Comparison of ENCODE assay signal across 8 mouse cellular contexts in the genomic region with DNA sequence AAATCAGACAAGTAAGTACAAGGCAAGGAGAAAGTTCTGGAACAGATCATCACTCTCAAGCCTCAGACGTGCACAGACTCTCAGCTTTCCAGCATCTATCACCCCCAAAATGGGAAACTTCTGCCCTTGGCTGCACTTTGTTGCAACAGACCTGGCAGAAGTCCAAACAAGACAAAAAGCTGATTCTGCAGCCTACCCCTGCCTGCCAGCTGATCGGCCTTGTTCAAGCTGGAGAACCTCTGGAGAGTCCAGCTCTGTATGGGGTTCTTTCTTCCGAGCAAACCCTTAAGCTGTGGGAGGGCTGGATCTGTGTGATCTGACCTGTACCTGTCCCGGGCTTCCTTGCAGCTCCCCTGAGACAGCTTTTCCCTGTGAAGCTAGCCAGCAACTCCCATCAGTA.
DNase-seq lines count a peak whose midpoint lies in the region; ATAC-seq and TF ChIP-seq lines count a peak whose summit lies in the region.

No protein-coding gene starts in this region.

- TF ChIP-seq POLR2A in ES-Bruce4 (IDR thresholded peaks at IDR 0.05; ENCODE audit: insufficient read depth, low read length): no peak

- H3K4me2 ChIP-seq in heart, embryonic 11.5 days: no peak overlapping the region
- H3K4me2 ChIP-seq in stomach, embryonic 14.5 days (replicated peaks; ENCODE audit: low read depth, low read length): no peak overlapping the region

- peak overlapping the region; percentile 46; the same call in 1 of the 2 replicates for H3K27ac ChIP-seq in layer of hippocampus, adult 2 months
- peak overlapping the region; percentile 70 for H3K27ac ChIP-seq in ES-Bruce4 (ENCODE audit: insufficient read depth, low read length)
- H3K27ac ChIP-seq in heart, embryonic 11.5 days (ENCODE audit: low read depth, low read length): peak overlapping the region; percentile 4; the same call in 1 of the 2 replicates
- H3K27ac ChIP-seq in limb, embryonic 10.5 days: peak overlapping the region; percentile 53; the same call in 1 of the 2 replicates
- H3K27ac ChIP-seq in stomach, embryonic 14.5 days (ENCODE audit: low read length): peak overlapping the region; percentile 75

- no peak for TF ChIP-seq EP300 in ES-Bruce4 (IDR thresholded peaks at IDR 0.05; ENCODE audit: insufficient read depth, low read depth, low read length)

- peak overlapping the region; percentile 20 for H3K9ac ChIP-seq in ES-Bruce4 (ENCODE audit: low read depth, poor library complexity, severe bottlenecking)
- 0 out of 2 replicates have a peak overlapping the region, but pooled peaks have one; percentile 39 for H3K9ac ChIP-seq in heart, embryonic 11.5 days (ENCODE audit: low read depth, low read length)
- no peak overlapping the region for H3K9ac ChIP-seq in stomach, embryonic 14.5 days (replicated peaks; ENCODE audit: low read depth, low read length)

- H3K36me3 ChIP-seq in ES-Bruce4 (ENCODE audit: control insufficient read depth, insufficient read depth, low read length, poor library complexity, severe bottlenecking): no peaks in the 10 kb centered on the region
- H3K36me3 ChIP-seq in heart, embryonic 11.5 days (ENCODE audit: control insufficient read depth, insufficient read depth, low read length): no peaks in the 10 kb centered on the region
- no peaks in the 10 kb centered on the region for H3K36me3 ChIP-seq in limb, embryonic 10.5 days
- H3K36me3 ChIP-seq in stomach, embryonic 14.5 days (ENCODE audit: control insufficient read depth, insufficient read depth, low read length): no peaks in the 10 kb centered on the region

- peaks cover 14% of the 10 kb centered on the region for H3K4me1 ChIP-seq in ES-Bruce4 (ENCODE audit: control insufficient read depth, insufficient read depth, low read length)
- H3K4me1 ChIP-seq in heart, embryonic 11.5 days (ENCODE audit: control insufficient read depth, insufficient read depth, low read length): peaks cover 16% of the 10 kb centered on the region
- peaks cover 33% of the 10 kb centered on the region for H3K4me1 ChIP-seq in limb, embryonic 10.5 days
- peaks cover 22% of the 10 kb centered on the region; the same call in 1 of the 2 replicates for H3K4me1 ChIP-seq in stomach, embryonic 14.5 days (ENCODE audit: control insufficient read depth, insufficient read depth, low read length)

- no peak overlapping the region for H3K4me3 ChIP-seq in layer of hippocampus, adult 2 months
- H3K4me3 ChIP-seq in ES-Bruce4 (ENCODE audit: low read depth, low read length): no peak overlapping the region
- no peak overlapping the region for H3K4me3 ChIP-seq in heart, embryonic 11.5 days (ENCODE audit: low read depth, low read length)
- no peak overlapping the region for H3K4me3 ChIP-seq in limb, embryonic 10.5 days
- no peak overlapping the region for H3K4me3 ChIP-seq in stomach, embryonic 14.5 days (ENCODE audit: low read depth, low read length)

- H3K27me3 ChIP-seq in ES-Bruce4 (ENCODE audit: control insufficient read depth, insufficient read depth, low read length, poor library complexity, severe bottlenecking): no peaks in the 10 kb centered on the region
- H3K27me3 ChIP-seq in heart, embryonic 11.5 days (ENCODE audit: control insufficient read depth, insufficient read depth, low read length): no peaks in the 10 kb centered on the region
- H3K27me3 ChIP-seq in limb, embryonic 10.5 days (ENCODE audit: low read depth, poor library complexity, severe bottlenecking): no peaks in the 10 kb centered on the region
- H3K27me3 ChIP-seq in stomach, embryonic 14.5 days (ENCODE audit: control insufficient read depth, insufficient read depth, low read length): no peaks in the 10 kb centered on the region

- no peak for TF ChIP-seq CTCF in layer of hippocampus, adult 2 months (conservative IDR thresholded peaks at IDR 0.05)
- TF ChIP-seq CTCF in ES-Bruce4 (IDR thresholded peaks at IDR 0.05; ENCODE audit: low read depth, low read length): no peak

- DNase-seq in layer of hippocampus, adult 2 months (ENCODE audit: low spot score in 2 of 2): peak in 1 of 2 experiments; percentile 24
- no peak for DNase-seq in layer of hippocampus, adult 9-10 months (ENCODE audit: low spot score)
- peak; percentile 57 for DNase-seq in adrenal gland, postnatal 25 days
- DNase-seq in limb, embryonic 10.5 days (ENCODE audit: low spot score): no peak
- DNase-seq in thymus, postnatal 0 days (ENCODE audit: low spot score): no peak

- H3K9me3 ChIP-seq in ES-Bruce4 (replicated peaks; ENCODE audit: control insufficient read depth, insufficient read depth, low read length, poor library complexity, severe bottlenecking): no peaks in the 10 kb centered on the region
- no peaks in the 10 kb centered on the region for H3K9me3 ChIP-seq in heart, embryonic 11.5 days (replicated peaks; ENCODE audit: control insufficient read depth, low read length)
- no peaks in the 10 kb centered on the region for H3K9me3 ChIP-seq in limb, embryonic 10.5 days (replicated peaks)
- no peaks in the 10 kb centered on the region for H3K9me3 ChIP-seq in stomach, embryonic 14.5 days (ENCODE audit: control insufficient read depth, low read depth, low read length)

- 35% methylated on average over 4 of the region's 4 CpGs for whole genome bisulfite sequencing in heart, embryonic 11.5 days (ENCODE audit: insufficient replicate concordance)
- WGBS in limb, embryonic 10.5 days: 79% methylated on average over 4 of the region's 4 CpGs
- 22% methylated on average over 4 of the region's 4 CpGs for WGBS in stomach, embryonic 14.5 days

- no peak for ATAC-seq in heart, embryonic 11.5 days (replicated peaks; ENCODE audit: insufficient number of reproducible peaks, low FRiP score, low TSS enrichment)
- ATAC-seq in stomach, embryonic 14.5 days (ENCODE audit: insufficient number of reproducible peaks, insufficient read depth, low FRiP score, low read depth): no peak

Comparison
In these comparisons a context has a peak if more than half of its experiments do, and no peak if none do; other contexts are left out.
1. H3K27ac ChIP-seq: peak in every context shown above with its lines; median percentile 75 in stomach, embryonic 14.5 days; 70 in ES-Bruce4; 53 in limb, embryonic 10.5 days; 46 in layer of hippocampus, adult 2 months; 4 in heart, embryonic 11.5 days.